Mouse (Mus musculus) midbrain, embryonic 13.5 days (tissue): Measurements from ENCODE around the gene Echdc3. TPM values are rescaled to one million over a fixed set of nuclear protein-coding genes. Genes with fewer than 3 reads are reported as not detected.

Source experiments
- polyA plus RNA-seq: library from polyadenylated mRNA; unstranded; fragments of >200 nt; fragmentation: Nextera tagmentation; extraction: Ambion mirVana; gene quantifications from 2 replicates; pipeline ENCODE4 v1.2.1, GENCODE M21; 2015

The Echdc3 gene
- polyA plus RNA-seq, 1 experiment from 2014 or later: 1.9 TPM

Other genes starting within 250 kb of the Echdc3 start
- 3.3 and 3.4 TPM in 2 replicates for gene Proser2, start 82.8 kb downstream of the Echdc3 start, polyA plus RNA-seq
- 8.5 and 8.6 TPM in 2 replicates for gene Usp6nl, start 109.6 kb upstream of the Echdc3 start, polyA plus RNA-seq